In genomic region chr17:8282821-8283525, GRCm38 (mm10) we compare ENCODE assay signal across 8 mouse cellular contexts. TPM values are rescaled to one million over a fixed set of nuclear protein-coding genes. Genes with fewer than 3 reads are reported as not detected.
DNase-seq lines count a peak whose midpoint lies in the region; ATAC-seq and TF ChIP-seq lines count a peak whose summit lies in the region.

TSS of gene Mpc1 (plus strand) at chr17:8282904.

- H3K9ac ChIP-seq in forebrain, postnatal 0 days: peak within 1 kb of the TSS; percentile 93

- H3K4me1 ChIP-seq in forebrain, postnatal 0 days (ENCODE audit: insufficient read depth): peaks cover 12% of the 10 kb centered on the region
- H3K4me1 ChIP-seq in lung, adult 2 months (ENCODE audit: control insufficient read depth, insufficient read depth, low read length): peaks cover 4% of the 10 kb centered on the region; the same call in 1 of the 2 replicates
- H3K4me1 ChIP-seq in thymus, adult 2 months (replicated peaks; ENCODE audit: control insufficient read depth, insufficient read depth, low read length): peaks cover 12% of the 10 kb centered on the region

- peak; percentile 85 for DNase-seq in MN1 (ENCODE audit: low spot score)
- peak; percentile 72 to 92 for DNase-seq in cerebellum, adult 18-20 months
- DNase-seq in forebrain, postnatal 0 days: peak; percentile 75
- DNase-seq in heart, postnatal 4 days: peak; percentile 81
- peak; percentile 81 to 86 for DNase-seq in layer of hippocampus, adult 2 months (ENCODE audit: low spot score in 2 of 2)
- peak; percentile 70 for DNase-seq in lung, adult 2 months
- DNase-seq in thymus, adult 2 months: peak; percentile 53

- H3K36me3 ChIP-seq in forebrain, postnatal 0 days (ENCODE audit: insufficient read depth): no peaks in the 10 kb centered on the region
- no peaks in the 10 kb centered on the region for H3K36me3 ChIP-seq in thymus, adult 2 months (ENCODE audit: control insufficient read depth, insufficient read depth, low read length)

- peak within 1 kb of the TSS; percentile 98 for H3K27ac ChIP-seq in forebrain, postnatal 0 days (ENCODE audit: low read depth, low read length)
- peak within 1 kb of the TSS; percentile 100 for H3K27ac ChIP-seq in layer of hippocampus, adult 2 months
- peak within 1 kb of the TSS; percentile 96 for H3K27ac ChIP-seq in thymus, adult 2 months (ENCODE audit: control insufficient read depth, insufficient read depth, low read length)

- no peaks in the 10 kb centered on the region for H3K27me3 ChIP-seq in forebrain, postnatal 0 days (ENCODE audit: insufficient read depth, low read length)
- no peaks in the 10 kb centered on the region for H3K27me3 ChIP-seq in thymus, adult 2 months (ENCODE audit: control insufficient read depth, insufficient read depth, low read length)

- H3K4me2 ChIP-seq in forebrain, postnatal 0 days (ENCODE audit: low read depth): peak within 1 kb of the TSS; percentile 97

- peak; percentile 64 for ATAC-seq in forebrain, postnatal 0 days
- ATAC-seq in neutrophil, adult 5-6 weeks (ENCODE audit: extremely low read depth, insufficient number of reproducible peaks, low FRiP score, poor library complexity, severe bottlenecking): peak; percentile 36

- no peaks in the 10 kb centered on the region for H3K9me3 ChIP-seq in forebrain, postnatal 0 days (ENCODE audit: low read length)

- H3K4me3 ChIP-seq in forebrain, postnatal 0 days (ENCODE audit: low read depth, low read length): peak within 1 kb of the TSS; percentile 85
- H3K4me3 ChIP-seq in layer of hippocampus, adult 2 months: peak within 1 kb of the TSS; percentile 94
- peak within 1 kb of the TSS; percentile 89 for H3K4me3 ChIP-seq in lung, adult 2 months (replicated peaks; ENCODE audit: extremely low read depth, low read depth, low read length)
- peak within 1 kb of the TSS; percentile 74 for H3K4me3 ChIP-seq in thymus, adult 2 months (ENCODE audit: control insufficient read depth, insufficient read depth, low read length)

- 3% methylated on average over 35 of the region's 35 CpGs for WGBS in forebrain, postnatal 0 days
- WGBS in lung, adult 2 months: under 1% methylated on average over 35 of the region's 35 CpGs
- WGBS in thymus, adult 2 months: under 1% methylated on average over 35 of the region's 35 CpGs

- TF ChIP-seq CTCF in forebrain, postnatal 0 days (IDR thresholded peaks at IDR 0.05; ENCODE audit: low read depth): no peak
- no peak for TF ChIP-seq CTCF in layer of hippocampus, adult 2 months (conservative IDR thresholded peaks at IDR 0.05)
- TF ChIP-seq CTCF in lung, adult 2 months (IDR thresholded peaks at IDR 0.05; ENCODE audit: insufficient read depth, low read length): no peak
- TF ChIP-seq CTCF in thymus, adult 2 months (IDR thresholded peaks at IDR 0.05; ENCODE audit: borderline replicate concordance, control insufficient read depth, extremely low read depth, insufficient read depth, low read length, poor library complexity): no peak

- TF ChIP-seq POLR2A in lung, adult 2 months (IDR thresholded peaks at IDR 0.05; ENCODE audit: borderline replicate concordance, extremely low read depth, low read depth, low read length): peak; percentile 55; the same call in 1 of the 2 replicates
- no peak; the same call in 1 of the 2 replicates for TF ChIP-seq POLR2A in thymus, adult 2 months (IDR thresholded peaks at IDR 0.05; ENCODE audit: control insufficient read depth, extremely low read depth, insufficient read depth, low read length, poor library complexity)

RNA-seq across cellular contexts. Expression of gene Mpc1, which starts in this region (rescaled TPM):
- 306 and 379 TPM in 2 replicates for total RNA-seq in forebrain, postnatal 0 days (2014; rRNA removed)
- 559 and 716 TPM in 2 replicates for polyA plus RNA-seq in forebrain, postnatal 0 days (2015; fragmentation: Nextera tagmentation; extraction: Ambion mirVana)
- 100 to 1,000 TPM; 250 to 257 TPM for total RNA-seq in heart, postnatal 4 days (2021)
- 100 to 1,000 TPM; 138 to 143 TPM for total RNA-seq in layer of hippocampus, adult 2 months (2021)
- polyA plus RNA-seq in lung, adult 2 months (2012; rRNA removed): 68.3 and 103 TPM in 2 replicates
- 113 and 123 TPM in 2 replicates for total RNA-seq in neutrophil, adult 5-6 weeks (2017)
- polyA plus RNA-seq in thymus, adult 2 months (2012; rRNA removed): 96.5 and 127 TPM in 2 replicates

Comparison
In these comparisons a context has a peak if more than half of its experiments do, and no peak if none do; other contexts are left out.
1. Peak in every context shown above with its lines: DNase-seq, ATAC-seq, H3K4me3 ChIP-seq and H3K27ac ChIP-seq.